Mouse (Mus musculus): ENCODE results near the gene Pcx.

DNA sequence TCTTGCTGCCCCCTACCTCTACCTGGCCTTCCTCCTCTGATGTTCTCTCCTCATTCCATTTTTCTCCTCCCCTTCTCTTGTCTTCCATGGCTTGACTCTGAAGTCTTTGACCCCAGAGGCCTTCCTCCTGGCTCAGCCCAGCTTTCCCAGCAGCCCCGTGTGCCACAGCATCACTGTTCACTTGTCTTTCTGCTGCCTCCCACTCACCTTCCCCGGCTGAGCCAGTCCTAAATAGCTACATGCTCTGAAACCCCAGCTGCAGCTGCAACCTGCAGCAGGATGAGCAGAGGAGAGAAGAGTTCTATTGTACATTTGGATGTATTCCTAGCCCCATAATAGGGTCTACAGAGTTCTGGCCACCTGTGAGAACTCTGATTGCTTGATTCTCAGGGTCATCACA is 77.2 kb downstream of the Pcx start:
- TF ChIP-seq CTCF (IDR thresholded peaks at IDR 0.05; ENCODE audit: borderline replicate concordance, control insufficient read depth, extremely low read depth, insufficient read depth, low read length, poor library complexity) (no peak), POLR2A (IDR thresholded peaks at IDR 0.05; ENCODE audit: control insufficient read depth, extremely low read depth, insufficient read depth, low read length, poor library complexity) (no peak)

Data from thymus, adult 2 months (tissue).